Mouse (Mus musculus): ENCODE measurements around the gene Ereg. TPM values are rescaled to one million over a fixed set of nuclear protein-coding genes. Genes with fewer than 3 reads are reported as not detected.

The Ereg gene
- polyA plus RNA-seq, 1 experiment, result 0.03 TPM

GRCm38 (mm10) chr5:91111019-91111418, 36.6 kb downstream of the Ereg start:
- peak; percentile 45 for DNase-seq (ENCODE audit: low read depth)
- no peak for TF ChIP-seq POLR2A (IDR thresholded peaks at IDR 0.05; ENCODE audit: borderline replicate concordance, extremely low read depth, insufficient read depth, insufficient read length, poor library complexity, severe bottlenecking)
- TF ChIP-seq CTCF (IDR thresholded peaks at IDR 0.05; ENCODE audit: borderline replicate concordance, extremely low read depth, insufficient read depth, insufficient read length), result no peak

- no peak for TF ChIP-seq POLR2A (IDR thresholded peaks at IDR 0.05; ENCODE audit: borderline replicate concordance, extremely low read depth, insufficient read depth, insufficient read length, poor library complexity, severe bottlenecking)
- TF ChIP-seq CTCF (IDR thresholded peaks at IDR 0.05; ENCODE audit: borderline replicate concordance, extremely low read depth, insufficient read depth, insufficient read length), result no peak
- DNase-seq (ENCODE audit: low read depth), result no peak
These were observed 39.5 kb downstream of the Ereg start for GRCm38 (mm10) chr5:91113967-91114366.

- DNase-seq (ENCODE audit: low read depth), result no peak
- TF ChIP-seq CTCF (IDR thresholded peaks at IDR 0.05; ENCODE audit: borderline replicate concordance, extremely low read depth, insufficient read depth, insufficient read length) (no peak), POLR2A (IDR thresholded peaks at IDR 0.05; ENCODE audit: borderline replicate concordance, extremely low read depth, insufficient read depth, insufficient read length, poor library complexity, severe bottlenecking) (no peak)
These were observed 40.2 kb downstream of the Ereg start for GRCm38 (mm10) chr5:91114574-91114973.

- no peak for DNase-seq (ENCODE audit: low read depth)
- TF ChIP-seq POLR2A (IDR thresholded peaks at IDR 0.05; ENCODE audit: borderline replicate concordance, extremely low read depth, insufficient read depth, insufficient read length, poor library complexity, severe bottlenecking) (no peak), CTCF (IDR thresholded peaks at IDR 0.05; ENCODE audit: borderline replicate concordance, extremely low read depth, insufficient read depth, insufficient read length) (no peak)
These were observed 44.2 kb downstream of the Ereg start for GRCm38 (mm10) chr5:91118618-91119017.

- TF ChIP-seq POLR2A (IDR thresholded peaks at IDR 0.05; ENCODE audit: borderline replicate concordance, extremely low read depth, insufficient read depth, insufficient read length, poor library complexity, severe bottlenecking) (no peak), CTCF (IDR thresholded peaks at IDR 0.05; ENCODE audit: borderline replicate concordance, extremely low read depth, insufficient read depth, insufficient read length) (no peak)
These were observed 49.0 kb downstream of the Ereg start for GRCm38 (mm10) chr5:91123404-91123803.

GRCm38 (mm10) chr5:91124140-91124539, 49.7 kb downstream of the Ereg start:
- no peak for DNase-seq (ENCODE audit: low read depth)
- no peak for TF ChIP-seq POLR2A (IDR thresholded peaks at IDR 0.05; ENCODE audit: borderline replicate concordance, extremely low read depth, insufficient read depth, insufficient read length, poor library complexity, severe bottlenecking)
- no peak for TF ChIP-seq CTCF (IDR thresholded peaks at IDR 0.05; ENCODE audit: borderline replicate concordance, extremely low read depth, insufficient read depth, insufficient read length)

More at GRCm38 (mm10) chr5:91123404-91123803, 49.0 kb downstream of the Ereg start:
- no peak for DNase-seq (ENCODE audit: low read depth)

GRCm38 (mm10) chr5:91126623-91127022, 52.2 kb downstream of the Ereg start:
- TF ChIP-seq CTCF (IDR thresholded peaks at IDR 0.05; ENCODE audit: borderline replicate concordance, extremely low read depth, insufficient read depth, insufficient read length) (no peak), POLR2A (IDR thresholded peaks at IDR 0.05; ENCODE audit: borderline replicate concordance, extremely low read depth, insufficient read depth, insufficient read length, poor library complexity, severe bottlenecking) (no peak)
- DNase-seq (ENCODE audit: low read depth), result no peak

GRCm38 (mm10) chr5:91134961-91135360, 60.5 kb downstream of the Ereg start:
- TF ChIP-seq CTCF (IDR thresholded peaks at IDR 0.05; ENCODE audit: borderline replicate concordance, extremely low read depth, insufficient read depth, insufficient read length), result no peak
- DNase-seq (ENCODE audit: low read depth), result no peak

GRCm38 (mm10) chr5:91138970-91139369, 64.5 kb downstream of the Ereg start:
- no peak for TF ChIP-seq CTCF (IDR thresholded peaks at IDR 0.05; ENCODE audit: borderline replicate concordance, extremely low read depth, insufficient read depth, insufficient read length)
- no peak for TF ChIP-seq POLR2A (IDR thresholded peaks at IDR 0.05; ENCODE audit: borderline replicate concordance, extremely low read depth, insufficient read depth, insufficient read length, poor library complexity, severe bottlenecking)
- DNase-seq (ENCODE audit: low read depth), result no peak

- TF ChIP-seq CTCF (IDR thresholded peaks at IDR 0.05; ENCODE audit: borderline replicate concordance, extremely low read depth, insufficient read depth, insufficient read length) (no peak), POLR2A (IDR thresholded peaks at IDR 0.05; ENCODE audit: borderline replicate concordance, extremely low read depth, insufficient read depth, insufficient read length, poor library complexity, severe bottlenecking) (no peak)
- DNase-seq (ENCODE audit: low read depth), result peak; percentile 72
These were observed 65.0 kb downstream of the Ereg start, which contains the start of gene Areg for GRCm38 (mm10) chr5:91139446-91139873. Gene Areg, plus strand, starts transcription at chr5:91139599.

GRCm38 (mm10) chr5:91140896-91141448, 66.5 kb downstream of the Ereg start:
- no peak for DNase-seq (ENCODE audit: low read depth)

More at GRCm38 (mm10) chr5:91140896-91141448, 66.5 kb downstream of the Ereg start:
- no peak for TF ChIP-seq CTCF (IDR thresholded peaks at IDR 0.05; ENCODE audit: borderline replicate concordance, extremely low read depth, insufficient read depth, insufficient read length)
- no peak for TF ChIP-seq POLR2A (IDR thresholded peaks at IDR 0.05; ENCODE audit: borderline replicate concordance, extremely low read depth, insufficient read depth, insufficient read length, poor library complexity, severe bottlenecking)

Other genes starting within 250 kb of the Ereg start
- 0.11 and 0.25 TPM in 2 replicates for gene Cxcl1, start 183.4 kb upstream of the Ereg start, polyA plus RNA-seq (2012; rRNA removed)
- not detected in 2 replicates for gene Cxcl2, start 170.8 kb upstream of the Ereg start, polyA plus RNA-seq (2012; rRNA removed)
- 64.9 and 81.9 TPM in 2 replicates for gene Mthfd2l, start 143.5 kb upstream of the Ereg start, polyA plus RNA-seq (2012; rRNA removed)
- 0.26 and 0.39 TPM in 2 replicates for gene Epgn, start 47.2 kb upstream of the Ereg start, polyA plus RNA-seq (2012; rRNA removed)
- 0.08 and 0.15 TPM in 2 replicates for gene Areg, start 65.0 kb downstream of the Ereg start, polyA plus RNA-seq (2012; rRNA removed)

Data from brain, embryonic 14.5 days (tissue).